Mouse (Mus musculus) ES-E14 (cell line): ENCODE measurements around the gene Tk1. TPM values are rescaled to one million over a fixed set of nuclear protein-coding genes. Genes with fewer than 3 reads are reported as not detected.

Experiments used
- DNase-seq: peaks from one replicate; pipeline ENCODE4 v3.0.0-alpha.2; 2013; ENCODE audit warnings: low read depth, low spot score
- H3K27ac ChIP-seq: 2 replicates; pipeline ENCODE4 v1.5.1; 2012; ENCODE audit warnings: low read depth, mild to moderate bottlenecking, low read length, moderate library complexity, mixed read lengths; ENCODE audit not compliant: poor library complexity, insufficient read depth, severe bottlenecking
- H3K36me3 ChIP-seq: 2 replicates; pipeline ENCODE4 v1.6.1; 2012; ENCODE audit warnings: mild to moderate bottlenecking, low read length, moderate library complexity, mixed read lengths; ENCODE audit not compliant: control insufficient read depth, poor library complexity, insufficient read depth, severe bottlenecking
- H3K4me1 ChIP-seq, 2 experiments: fragments of 150-350 bp in 1 of 2; sonication (generic) in 1 of 2; 2 replicates each; pipeline ENCODE4 v1.6.1; 2012; ENCODE audit warnings: low read length in 2 of 2, mild to moderate bottlenecking in 1 of 2, mixed read lengths in 1 of 2; ENCODE audit not compliant: control insufficient read depth in 2 of 2, insufficient read depth in 2 of 2, poor library complexity in 1 of 2
- H3K4me3 ChIP-seq, 2 experiments: fragments of 150-350 bp in 1 of 2; sonication (generic) in 1 of 2; 2 replicates each; pipeline ENCODE4 v1.5.1; 2012; ENCODE audit warnings: low read length in 2 of 2, low read depth in 1 of 2, mild to moderate bottlenecking in 1 of 2, mixed read lengths in 1 of 2; ENCODE audit not compliant: insufficient read depth in 1 of 2, poor library complexity in 1 of 2, severe bottlenecking in 1 of 2
- H3K9ac ChIP-seq: 2 replicates; pipeline ENCODE4 v1.6.1; 2012; ENCODE audit warnings: low read depth, mild to moderate bottlenecking, low read length, mixed read lengths; ENCODE audit not compliant: poor library complexity, insufficient read depth, severe bottlenecking
- H3K9me3 ChIP-seq: fragments of 150-350 bp; sonication (generic); 2 replicates; pipeline ENCODE4 v1.6.1; 2012; ENCODE audit warnings: low read depth, mild to moderate bottlenecking, low read length; ENCODE audit not compliant: control insufficient read depth, insufficient read depth
- CHD2 ChIP-seq: IDR thresholded peaks from 2 replicates; pipeline ENCODE4 v1.6.1; 2014; ENCODE audit warnings: mild to moderate bottlenecking, low read depth, low read length, inconsistent platforms
- HCFC1 ChIP-seq: IDR thresholded peaks from 2 replicates; pipeline ENCODE4 v1.6.1; 2012; ENCODE audit warnings: low read length, inconsistent platforms, borderline replicate concordance; ENCODE audit not compliant: insufficient read depth
- MAFK ChIP-seq: IDR thresholded peaks from 2 replicates; pipeline ENCODE4 v1.6.1; 2014; ENCODE audit warnings: mild to moderate bottlenecking, low read depth, low read length, inconsistent platforms; ENCODE audit not compliant: insufficient read depth
- ZC3H11A ChIP-seq: IDR thresholded peaks from 2 replicates; pipeline ENCODE4 v1.6.1; 2012; ENCODE audit warnings: low read depth, mild to moderate bottlenecking, inconsistent platforms, low read length, borderline replicate concordance
- ZNF384 ChIP-seq: IDR thresholded peaks from 2 replicates; pipeline ENCODE4 v1.6.1; 2012; ENCODE audit warnings: low read depth, low read length, inconsistent platforms
- in situ Hi-C, 2 experiments: fragments of 600-800 bp; cut with MboI; formaldehyde crosslinking; loops; one replicate each; pipeline ENCODE4 v1.15.1; 2025; ENCODE audit warnings: low sequenced_read_pairs in 2 of 2, inconsistent platforms in 1 of 2; ENCODE audit not compliant: unreplicated experiment in 2 of 2
- total RNA-seq: library from RNA; depleted of rRNA; stranded (reverse); fragments of 300-350 nt; gene quantifications from 2 replicates; pipeline ENCODE4 v1.2.3, GENCODE M21; 2012

Gene Tk1
- total RNA-seq, 1 experiment, result 89.3 TPM

GRCm38 (mm10) chr11:117801650-117802049 lies 24.2 kb downstream of the Tk1 start:
- Histone ChIP-seq H3K4me1 (peaks cover 0 to 13% of the 10 kb centered on the region in 2 experiments; a peak in 1 of 4 replicates), H3K9ac (no peak overlapping the region), H3K36me3 (no peaks in the 10 kb centered on the region), H3K9me3 (no peaks in the 10 kb centered on the region), H3K4me3 (no peak overlapping the region), H3K27ac (no peak overlapping the region)
- in situ Hi-C loops, result loop anchor here in 1 of 2 experiments (25.0 kb wide), 1 partner anchor 414 kb away; no protein-coding TSS in a partner anchor
- TF ChIP-seq ZNF384 (no peak), HCFC1 (no peak), MAFK (no peak), CHD2 (no peak), ZC3H11A (no peak)
- DNase-seq, result no peak

DNA sequence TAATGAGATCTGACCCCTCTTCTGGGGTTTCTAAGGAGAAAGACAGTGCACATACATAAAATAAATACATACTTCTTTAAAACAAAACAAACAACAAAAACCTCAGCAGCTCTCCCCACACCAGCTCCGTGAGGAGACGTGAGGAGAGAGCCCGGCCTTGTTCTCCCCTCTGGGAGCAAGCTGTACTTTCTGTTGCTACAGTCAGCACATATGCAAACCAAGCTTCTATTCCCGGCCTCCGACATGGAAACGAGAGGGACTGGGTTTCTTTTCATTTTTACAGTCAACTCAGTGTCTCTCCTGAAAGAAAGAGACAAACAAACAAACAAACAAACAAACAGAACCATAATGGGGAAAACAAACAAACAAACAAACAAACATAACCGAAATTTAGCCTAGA lies 25.9 kb downstream of the Tk1 start:
- Histone ChIP-seq H3K36me3 (no peaks in the 10 kb centered on the region), H3K27ac (no peak overlapping the region), H3K4me3 (no peak overlapping the region), H3K4me1 (peaks cover 0 to 11% of the 10 kb centered on the region in 2 experiments; a peak in 1 of 4 replicates), H3K9me3 (no peaks in the 10 kb centered on the region), H3K9ac (no peak overlapping the region)
- no peak for DNase-seq
- no peak for TF ChIP-seq ZNF384
- TF ChIP-seq ZC3H11A, result no peak
- no peak for TF ChIP-seq CHD2
- no peak for TF ChIP-seq HCFC1
- no peak for TF ChIP-seq MAFK
- in situ Hi-C loops, result loop anchor here in 1 of 2 experiments (25.0 kb wide), 1 partner anchor 413 kb away; no protein-coding TSS in a partner anchor

GRCm38 (mm10) chr11:117799174-117799573 lies 26.7 kb downstream of the Tk1 start:
- no peak overlapping the region for H3K9ac ChIP-seq
- no peaks in the 10 kb centered on the region for H3K36me3 ChIP-seq
- peaks cover 0 to 13% of the 10 kb centered on the region in 2 experiments; a peak in 1 of 4 replicates for H3K4me1 ChIP-seq
- DNase-seq, result no peak
- no peak for TF ChIP-seq ZC3H11A
- no peak for TF ChIP-seq ZNF384
- no peak for TF ChIP-seq MAFK
- TF ChIP-seq CHD2, result no peak
- TF ChIP-seq HCFC1, result no peak
- in situ Hi-C loops, result no loop called here
- no peak overlapping the region for H3K27ac ChIP-seq
- H3K4me3 ChIP-seq, result no peak overlapping the region
- H3K9me3 ChIP-seq, result no peaks in the 10 kb centered on the region

DNA sequence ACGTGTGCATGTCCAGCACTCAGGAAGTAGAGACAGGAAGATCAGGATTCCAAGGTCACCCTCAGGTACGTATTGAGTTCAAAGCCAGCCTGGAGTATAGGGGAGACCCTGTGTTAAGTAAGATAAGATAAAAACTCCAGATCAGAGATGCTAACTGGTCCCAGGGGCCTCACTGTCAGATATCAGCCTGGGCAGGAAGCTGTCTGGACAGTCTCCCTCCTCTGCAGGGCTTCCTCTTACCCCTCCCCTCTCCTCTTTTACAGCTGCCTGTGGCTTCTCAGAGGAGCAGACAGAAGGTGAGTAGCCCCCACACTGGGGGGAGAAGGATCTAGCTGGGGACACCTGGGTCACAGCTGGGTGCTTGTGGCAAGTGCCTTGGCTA lies 27.7 kb downstream of the Tk1 start:
- DNase-seq, result no peak
- Histone ChIP-seq H3K9me3 (no peaks in the 10 kb centered on the region), H3K4me1 (peaks cover 0 to 13% of the 10 kb centered on the region in 2 experiments; a peak in 1 of 4 replicates), H3K36me3 (no peaks in the 10 kb centered on the region), H3K9ac (no peak overlapping the region), H3K4me3 (no peak overlapping the region), H3K27ac (no peak overlapping the region)
- in situ Hi-C loops, result no loop called here
- TF ChIP-seq ZC3H11A (no peak), HCFC1 (no peak), CHD2 (no peak), MAFK (no peak), ZNF384 (no peak)
